Mouse (Mus musculus) neural tube, embryonic 15.5 days (tissue): ENCODE measurements around the gene Lrch1. TPM values are rescaled to one million over a fixed set of nuclear protein-coding genes. Genes with fewer than 3 reads are reported as not detected.
A peak's percentile ranks its signal among the peaks of the same experiment; 100 is the strongest.

Experiments
- ATAC-seq: fragments of 200-750 bp; cut with Nextera tagmentation; 2 replicates; pipeline ENCODE4 v1.8.0; 2017; ENCODE audit warnings: mild to moderate bottlenecking, moderate TSS enrichment, moderate library complexity; ENCODE audit not compliant: low FRiP score
- H3K27ac ChIP-seq: fragments of 300-500 bp; sonication (generic); replicated peaks from 2 replicates; pipeline ENCODE4 v1.5.1; 2015; ENCODE audit warnings: mild to moderate bottlenecking, inconsistent platforms
- H3K27me3 ChIP-seq: fragments of 300-500 bp; sonication (generic); replicated peaks from 2 replicates; pipeline ENCODE4 v1.6.1; 2015; ENCODE audit warnings: inconsistent platforms
- H3K36me3 ChIP-seq: fragments of 300-500 bp; sonication (generic); 2 replicates; pipeline ENCODE4 v1.6.1; 2015; ENCODE audit warnings: inconsistent platforms
- H3K4me1 ChIP-seq: fragments of 300-500 bp; sonication (generic); 2 replicates; pipeline ENCODE4 v1.6.1; 2015; ENCODE audit warnings: inconsistent platforms
- H3K4me2 ChIP-seq: fragments of 300-500 bp; sonication (generic); 2 replicates; pipeline ENCODE4 v1.6.1; 2015; ENCODE audit warnings: inconsistent platforms, mild to moderate bottlenecking, moderate library complexity
- H3K4me3 ChIP-seq: fragments of 300-500 bp; sonication (generic); replicated peaks from 2 replicates; pipeline ENCODE4 v1.5.1; 2015; ENCODE audit warnings: mild to moderate bottlenecking, inconsistent platforms
- H3K9ac ChIP-seq: fragments of 300-500 bp; sonication (generic); replicated peaks from 2 replicates; pipeline ENCODE4 v1.6.1; 2015; ENCODE audit warnings: mild to moderate bottlenecking, inconsistent platforms
- H3K9me3 ChIP-seq: fragments of 300-500 bp; sonication (generic); replicated peaks from 2 replicates; pipeline ENCODE4 v1.6.1; 2016; ENCODE audit warnings: inconsistent platforms
- WGBS: fragments of 180-500 bp; shearing (Covaris S2); methylation state at CpG from one replicate; pipeline ENCODE4 v1.1.7; 2015; ENCODE audit warnings: mixed read lengths; 5-methylcytosine and 5-hydroxymethylcytosine counted together
- polyA plus RNA-seq: library from polyadenylated mRNA; unstranded; fragments of >200 nt; fragmentation: Nextera tagmentation; extraction: Ambion mirVana; gene quantifications from 2 replicates; pipeline ENCODE4 v1.2.1, GENCODE M21; 2015

The Lrch1 gene
- polyA plus RNA-seq, 1 experiment from 2014 or later, result 20.6 TPM

DNA sequence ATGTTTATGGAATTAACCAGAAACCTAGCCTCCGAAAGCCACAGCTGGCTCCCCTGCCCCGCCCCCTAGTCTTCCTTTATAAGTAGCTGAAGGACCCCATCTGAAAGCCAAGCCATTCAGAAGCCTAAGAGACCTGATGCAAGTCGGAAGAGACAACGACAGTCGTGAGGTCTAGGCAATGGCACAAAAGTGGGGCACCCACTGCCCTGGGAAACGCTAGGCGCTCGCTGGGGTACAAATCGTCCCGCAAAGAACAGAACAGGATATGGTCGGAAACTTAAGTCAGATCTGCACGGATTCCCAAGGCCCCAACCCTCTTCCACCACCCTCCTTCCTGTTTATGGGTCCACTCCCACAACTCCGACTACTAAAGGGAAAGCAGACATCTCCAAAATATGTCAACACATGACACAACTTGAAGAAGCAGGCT is 1.3 kb downstream of the Lrch1 start:
- H3K9me3 ChIP-seq, result no peaks in the 10 kb centered on the region
- peak overlapping the region; percentile 68 for H3K4me2 ChIP-seq
- H3K27ac ChIP-seq, result peak overlapping the region; percentile 95
- H3K27me3 ChIP-seq, result no peaks in the 10 kb centered on the region
- H3K4me3 ChIP-seq, result peak overlapping the region; percentile 96
- 5% methylated on average over 13 of the region's 13 CpGs for WGBS
- H3K9ac ChIP-seq, result peak overlapping the region; percentile 96
- H3K36me3 ChIP-seq, result peaks cover 4% of the 10 kb centered on the region; the same call in 1 of the 2 replicates
- ATAC-seq, result no peak; the same call in none of the 2 replicates
- peaks cover 36% of the 10 kb centered on the region for H3K4me1 ChIP-seq

DNA sequence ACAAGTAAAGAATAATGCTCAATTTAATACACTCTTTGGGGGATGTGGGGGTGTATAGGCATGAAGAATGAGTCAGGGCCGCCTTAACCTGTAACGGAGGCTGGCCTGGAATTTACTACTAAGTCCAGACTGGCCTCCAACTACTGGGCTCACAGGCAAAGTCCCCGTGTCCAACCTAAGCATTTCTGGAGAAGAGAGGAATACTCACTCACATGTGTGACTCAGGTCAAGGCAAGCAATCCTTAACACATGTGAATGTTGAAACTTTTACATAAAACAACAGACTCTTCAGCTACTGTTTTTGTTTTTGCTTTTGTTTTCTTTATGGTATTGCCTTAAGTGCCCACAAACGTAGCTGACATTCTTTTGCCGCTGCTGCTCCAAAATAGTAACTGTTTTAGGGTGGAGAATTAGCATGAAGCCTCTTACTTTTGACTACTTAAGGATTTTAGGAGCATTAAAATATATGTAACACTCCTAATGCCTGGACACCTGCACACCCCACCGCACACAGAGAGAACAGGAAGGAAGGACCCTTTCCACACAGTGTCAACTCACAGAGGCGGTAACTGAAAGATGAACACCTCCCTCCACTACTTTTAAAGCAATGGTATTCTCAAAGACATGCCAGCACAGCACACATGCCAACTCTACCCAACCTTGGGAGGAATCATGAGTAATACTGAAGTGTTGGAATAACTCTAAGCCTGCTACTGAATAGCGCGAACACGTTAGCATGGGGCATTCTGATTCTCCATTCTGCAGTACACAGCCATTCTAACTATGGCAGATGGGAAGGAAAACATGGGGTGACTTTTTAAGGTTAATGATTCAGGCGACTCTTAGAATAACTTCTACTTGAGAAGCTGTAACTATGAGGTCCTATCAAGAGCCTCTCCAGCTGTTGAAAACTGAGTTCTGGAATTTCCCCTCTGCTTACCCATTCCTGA is 2.1 kb downstream of the Lrch1 start:
- Histone ChIP-seq H3K27ac (peak overlapping the region; percentile 95; the same call in 1 of the 2 replicates), H3K27me3 (no peaks in the 10 kb centered on the region), H3K4me1 (peaks cover 36% of the 10 kb centered on the region), H3K9me3 (no peaks in the 10 kb centered on the region), H3K9ac (peak overlapping the region; percentile 96; the same call in 1 of the 2 replicates), H3K4me2 (peak overlapping the region; percentile 68), H3K4me3 (peak overlapping the region; percentile 96), H3K36me3 (peaks cover 4% of the 10 kb centered on the region; the same call in 1 of the 2 replicates)
- WGBS, result 84% methylated on average over 11 of the region's 11 CpGs
- no peak for ATAC-seq

DNA sequence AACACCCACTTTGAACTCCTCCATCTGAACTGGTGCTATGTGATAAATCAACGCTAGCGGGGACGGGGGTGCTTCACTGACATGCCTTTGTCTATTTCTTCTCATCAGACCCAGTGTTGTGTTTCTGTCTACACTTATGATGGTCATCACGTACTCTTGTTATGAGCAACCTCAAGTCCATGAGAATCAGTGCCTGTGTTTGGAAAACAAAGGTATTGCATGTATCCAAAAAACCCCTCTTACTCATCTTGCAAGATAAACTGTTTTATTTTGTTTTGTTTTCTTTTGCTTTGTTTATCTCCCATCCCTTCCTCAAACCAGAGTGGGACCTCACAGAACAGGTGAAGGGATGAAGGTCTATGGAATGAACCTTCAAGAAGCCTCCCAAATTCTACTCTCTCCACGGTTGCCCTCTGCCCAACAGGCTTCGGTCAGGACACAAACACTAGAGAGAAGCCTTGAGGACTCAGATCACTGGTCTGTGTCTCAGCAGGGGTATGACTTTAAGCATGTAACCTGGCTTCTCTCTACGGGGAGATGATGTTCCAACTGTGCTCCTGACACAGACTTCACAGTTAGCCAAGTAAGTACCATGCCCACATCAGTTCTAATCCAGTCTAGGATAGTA is 3.4 kb downstream of the Lrch1 start:
- 92% methylated on average over 7 of the region's 7 CpGs for WGBS
- H3K9me3 ChIP-seq, result no peaks in the 10 kb centered on the region
- H3K27ac ChIP-seq, result no peak overlapping the region
- peaks cover 4% of the 10 kb centered on the region; the same call in 1 of the 2 replicates for H3K36me3 ChIP-seq
- no peak overlapping the region for H3K4me3 ChIP-seq
- no peaks in the 10 kb centered on the region for H3K27me3 ChIP-seq
- no peak overlapping the region for H3K4me2 ChIP-seq
- H3K4me1 ChIP-seq, result peaks cover 35% of the 10 kb centered on the region
- H3K9ac ChIP-seq, result no peak overlapping the region
- ATAC-seq, result no peak

DNA sequence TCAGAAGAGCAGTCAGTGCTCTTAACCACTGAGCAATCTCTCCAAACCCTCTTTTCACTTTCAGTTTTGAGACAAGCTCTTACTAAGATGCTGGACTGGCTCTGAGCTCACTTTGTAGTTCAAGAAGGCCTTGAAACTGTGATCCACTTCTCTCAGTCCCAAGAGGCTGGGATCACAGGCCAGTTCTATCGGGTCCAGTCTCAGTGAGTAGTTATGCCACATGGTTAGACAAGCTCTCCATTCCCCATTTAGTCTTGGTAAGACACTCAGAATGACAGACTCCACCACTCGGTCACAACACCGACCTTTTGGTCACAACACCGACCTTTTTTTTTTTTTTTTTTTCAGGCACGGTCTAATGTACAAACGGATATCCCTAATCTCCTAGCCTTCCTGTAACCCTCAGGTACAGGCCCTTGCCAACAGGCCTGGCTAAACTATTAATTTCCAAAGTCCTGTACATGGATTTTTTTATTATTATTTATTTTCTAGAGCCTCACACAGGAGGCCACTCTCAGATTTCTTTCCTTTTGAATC is 4.0 kb downstream of the Lrch1 start:
- no peaks in the 10 kb centered on the region for H3K9me3 ChIP-seq
- peaks cover 4% of the 10 kb centered on the region; the same call in 1 of the 2 replicates for H3K36me3 ChIP-seq
- 97% methylated on average over 6 of the region's 6 CpGs for WGBS
- H3K4me2 ChIP-seq, result no peak overlapping the region
- no peaks in the 10 kb centered on the region for H3K27me3 ChIP-seq
- H3K4me1 ChIP-seq, result peaks cover 32% of the 10 kb centered on the region
- H3K27ac ChIP-seq, result no peak overlapping the region
- H3K9ac ChIP-seq, result no peak overlapping the region
- no peak for ATAC-seq
- H3K4me3 ChIP-seq, result no peak overlapping the region

DNA sequence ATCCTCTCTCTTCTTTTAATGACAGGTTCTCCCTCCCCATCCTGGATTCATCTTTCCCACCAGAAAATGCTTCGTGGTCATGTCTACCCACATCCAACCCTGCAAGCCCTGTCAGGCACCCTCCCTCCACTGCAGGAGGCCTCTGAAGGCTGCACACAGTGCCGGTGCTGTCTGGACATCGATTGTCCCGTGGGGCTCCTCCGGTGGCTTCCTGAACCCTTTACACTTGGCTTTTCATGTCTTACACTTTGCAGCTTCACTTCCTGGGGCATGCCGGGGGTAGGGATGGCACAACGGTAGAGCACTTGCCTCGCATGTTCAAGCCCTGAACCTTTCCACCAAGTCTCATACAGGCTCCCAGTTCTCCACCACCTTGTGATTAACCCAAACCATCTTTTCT is 4.7 kb downstream of the Lrch1 start:
- WGBS, result 84% methylated on average over 8 of the region's 8 CpGs
- H3K9me3 ChIP-seq, result no peaks in the 10 kb centered on the region
- H3K4me3 ChIP-seq, result no peak overlapping the region
- H3K9ac ChIP-seq, result no peak overlapping the region
- no peak for ATAC-seq
- no peaks in the 10 kb centered on the region for H3K27me3 ChIP-seq
- H3K4me2 ChIP-seq, result no peak overlapping the region
- H3K36me3 ChIP-seq, result peaks cover 4% of the 10 kb centered on the region; the same call in 1 of the 2 replicates
- H3K4me1 ChIP-seq, result peaks cover 26% of the 10 kb centered on the region
- H3K27ac ChIP-seq, result no peak overlapping the region

DNA sequence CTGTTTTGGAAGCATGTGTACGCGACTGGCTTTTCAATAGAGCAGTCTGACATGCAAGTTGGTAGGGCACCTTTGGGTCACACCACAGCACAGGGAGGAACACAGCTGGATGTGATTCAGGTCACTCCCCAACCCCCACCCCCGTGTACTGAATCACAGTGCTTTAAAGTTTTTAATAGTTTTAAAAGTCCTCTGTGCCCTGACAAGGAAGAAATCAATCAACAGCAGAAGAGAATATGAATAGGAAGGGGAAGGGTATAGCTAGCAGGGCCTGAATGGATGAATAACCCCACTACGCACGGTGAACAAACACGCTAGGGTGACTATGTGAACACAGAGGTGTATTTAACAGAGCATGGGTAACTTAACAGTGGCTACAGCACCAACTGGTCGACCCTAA is 6.1 kb downstream of the Lrch1 start:
- H3K4me1 ChIP-seq, result peaks cover 24% of the 10 kb centered on the region
- WGBS, result 84% methylated on average over 7 of the region's 7 CpGs
- H3K27me3 ChIP-seq, result no peaks in the 10 kb centered on the region
- no peak overlapping the region for H3K9ac ChIP-seq
- no peaks in the 10 kb centered on the region for H3K9me3 ChIP-seq
- no peak overlapping the region for H3K4me3 ChIP-seq
- ATAC-seq, result no peak
- no peak overlapping the region for H3K4me2 ChIP-seq
- H3K27ac ChIP-seq, result no peak overlapping the region
- H3K36me3 ChIP-seq, result peaks cover 4% of the 10 kb centered on the region; the same call in 1 of the 2 replicates

DNA sequence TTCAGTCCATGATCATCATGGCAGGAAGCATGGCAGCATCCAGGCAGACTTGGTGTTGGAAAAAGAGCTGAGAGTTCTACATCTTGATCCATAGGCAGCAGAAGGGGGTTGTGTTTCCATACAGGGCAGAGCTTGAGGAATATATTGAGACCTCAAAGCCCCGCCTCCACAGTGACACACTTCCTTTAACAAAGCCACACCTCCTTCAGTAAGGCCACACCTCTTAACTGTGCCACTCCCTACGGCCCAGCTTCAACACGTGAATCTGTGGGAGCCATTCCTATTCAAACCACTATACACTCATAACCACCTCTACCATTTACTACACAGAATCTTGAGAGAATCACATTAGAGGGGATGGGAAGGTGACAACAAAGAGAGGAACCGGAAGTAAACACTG is 6.9 kb downstream of the Lrch1 start:
- Histone ChIP-seq H3K9me3 (no peaks in the 10 kb centered on the region), H3K27ac (no peak overlapping the region), H3K36me3 (peaks cover 4% of the 10 kb centered on the region; the same call in 1 of the 2 replicates), H3K9ac (no peak overlapping the region), H3K4me1 (peaks cover 17% of the 10 kb centered on the region), H3K4me2 (no peak overlapping the region), H3K27me3 (no peaks in the 10 kb centered on the region), H3K4me3 (no peak overlapping the region)
- no peak for ATAC-seq
- 93% methylated on average over 4 of the region's 4 CpGs for WGBS

DNA sequence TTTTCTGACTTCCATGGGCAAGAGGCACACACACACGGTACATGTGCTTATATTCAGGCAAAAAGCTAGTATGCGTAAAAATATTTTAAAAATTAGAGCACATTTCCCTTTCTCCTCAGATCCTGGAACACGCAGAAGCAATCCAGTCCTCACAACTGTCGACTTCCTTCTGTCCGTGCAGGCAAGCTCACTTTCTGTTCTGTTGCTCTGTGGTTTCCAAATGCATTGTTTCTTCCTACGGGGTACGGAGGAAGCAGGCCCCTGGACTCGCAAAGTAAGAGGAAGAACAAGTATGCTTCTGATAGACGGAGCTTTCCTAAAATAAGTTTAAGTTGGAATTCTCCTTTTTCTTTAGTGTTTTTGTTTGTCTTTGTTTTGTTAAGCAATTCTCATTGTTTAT is 8.3 kb downstream of the Lrch1 start:
- no peak for ATAC-seq
- H3K4me1 ChIP-seq, result peaks cover 3% of the 10 kb centered on the region
- WGBS, result 83% methylated on average over 9 of the region's 9 CpGs

DNA sequence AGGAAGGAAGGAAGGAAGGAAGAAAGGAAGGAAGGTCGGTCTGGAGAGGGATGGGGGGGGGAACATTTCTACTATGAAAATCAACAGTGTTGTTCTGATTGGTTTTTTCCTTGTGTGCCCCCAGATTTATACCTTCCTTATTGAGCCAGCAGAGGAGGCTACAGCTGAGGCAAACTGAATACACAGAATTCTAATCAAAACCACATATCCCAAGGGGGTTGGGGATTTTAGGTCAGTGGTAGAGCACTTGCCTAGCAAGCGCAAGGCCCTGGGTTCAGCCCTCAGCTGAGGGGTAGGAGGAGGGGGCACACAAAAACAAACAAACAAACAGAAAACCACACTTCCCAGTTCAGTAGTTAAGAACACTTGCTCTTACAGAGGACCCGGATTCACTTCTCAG is 8.8 kb downstream of the Lrch1 start:
- no peak for ATAC-seq
- 93% methylated on average over 3 of the region's 3 CpGs for WGBS
- Histone ChIP-seq H3K4me3 (no peak overlapping the region), H3K4me1 (peaks cover 2% of the 10 kb centered on the region), H3K36me3 (peaks cover 4% of the 10 kb centered on the region; the same call in 1 of the 2 replicates), H3K4me2 (no peak overlapping the region), H3K9ac (no peak overlapping the region), H3K9me3 (no peaks in the 10 kb centered on the region), H3K27ac (no peak overlapping the region), H3K27me3 (no peaks in the 10 kb centered on the region)

More for the DNA sequence above, 8.3 kb downstream of the Lrch1 start:
- peaks cover 4% of the 10 kb centered on the region; the same call in 1 of the 2 replicates for H3K36me3 ChIP-seq
- H3K4me3 ChIP-seq, result no peak overlapping the region
- H3K9ac ChIP-seq, result no peak overlapping the region
- H3K4me2 ChIP-seq, result no peak overlapping the region
- H3K27me3 ChIP-seq, result no peaks in the 10 kb centered on the region
- no peak overlapping the region for H3K27ac ChIP-seq
- H3K9me3 ChIP-seq, result no peaks in the 10 kb centered on the region

DNA sequence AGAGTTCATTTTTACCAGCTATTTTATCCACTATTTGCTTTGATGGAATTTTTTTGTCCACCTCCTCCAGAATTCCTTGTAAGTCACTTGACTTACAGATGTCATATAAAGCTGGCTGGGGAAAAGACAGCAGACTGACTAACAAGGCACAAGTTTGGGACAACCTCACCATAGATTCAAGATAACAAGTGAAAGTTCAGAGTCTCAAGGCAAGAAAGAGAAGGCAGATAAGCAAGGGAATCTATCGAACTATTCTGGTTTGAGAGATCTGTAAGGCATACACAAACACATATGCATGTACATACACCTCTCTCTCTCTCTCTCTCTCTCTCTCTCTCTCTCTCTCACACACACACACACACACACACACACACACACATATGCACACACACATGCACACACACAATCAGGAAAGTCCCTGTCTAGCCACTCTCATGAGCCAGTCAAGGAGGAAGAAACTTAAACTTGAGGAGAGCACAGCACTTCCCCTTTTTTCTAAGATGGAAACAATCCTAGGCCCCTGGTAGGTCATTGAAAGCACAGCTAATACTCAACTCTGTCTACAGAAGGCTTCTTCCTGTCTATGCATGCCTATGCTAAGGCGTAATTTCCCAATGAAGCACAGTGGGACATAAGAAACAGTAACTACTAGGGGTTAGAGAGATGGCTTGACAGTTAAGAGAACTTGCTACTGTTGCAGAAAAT is 11.0 kb downstream of the Lrch1 start:
- WGBS, result 94% methylated on average over 2 of the region's 2 CpGs
- H3K27ac ChIP-seq, result no peak overlapping the region

DNA sequence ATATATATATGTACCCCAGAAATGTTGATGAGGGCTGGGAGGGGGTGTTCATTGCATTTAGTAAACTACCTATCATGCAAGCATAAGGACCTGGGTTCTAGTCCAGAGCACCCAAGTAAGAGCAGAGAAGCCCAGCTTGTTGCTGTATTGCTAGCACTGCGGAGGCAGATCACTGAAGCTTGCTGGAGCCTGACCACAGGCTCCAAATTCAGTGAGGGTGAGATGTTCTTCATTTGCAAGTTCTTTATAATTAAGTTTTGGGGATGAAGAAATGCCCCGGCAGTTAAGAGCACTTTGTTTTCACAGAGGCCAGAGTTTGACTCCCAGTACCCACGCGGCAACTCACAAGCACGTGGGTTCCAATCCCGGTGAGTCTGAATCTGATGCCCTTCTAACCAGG is 12.6 kb downstream of the Lrch1 start:
- Histone ChIP-seq H3K4me3 (no peak overlapping the region), H3K36me3 (no peaks in the 10 kb centered on the region), H3K27me3 (no peaks in the 10 kb centered on the region), H3K4me2 (no peak overlapping the region), H3K27ac (no peak overlapping the region), H3K4me1 (peaks cover 2% of the 10 kb centered on the region; the same call in 1 of the 2 replicates), H3K9me3 (no peaks in the 10 kb centered on the region), H3K9ac (no peak overlapping the region)
- WGBS, result 94% methylated on average over 6 of the region's 6 CpGs
- no peak for ATAC-seq

More for the DNA sequence above, 11.0 kb downstream of the Lrch1 start:
- H3K4me1 ChIP-seq, result peaks cover 2% of the 10 kb centered on the region; the same call in 1 of the 2 replicates
- ATAC-seq, result no peak
- H3K9me3 ChIP-seq, result no peaks in the 10 kb centered on the region
- H3K36me3 ChIP-seq, result peaks cover 2% of the 10 kb centered on the region; the same call in 1 of the 2 replicates
- H3K4me2 ChIP-seq, result no peak overlapping the region
- no peak overlapping the region for H3K9ac ChIP-seq
- no peaks in the 10 kb centered on the region for H3K27me3 ChIP-seq
- H3K4me3 ChIP-seq, result no peak overlapping the region
